28 mouse cellular contexts compared by ENCODE assay signal in genomic region chr2:167354611-167355165, GRCm38 (mm10). TPM values are rescaled to one million over a fixed set of nuclear protein-coding genes. Genes with fewer than 3 reads are reported as not detected.
DNase-seq lines count a peak whose midpoint lies in the region; ATAC-seq and TF ChIP-seq lines count a peak whose summit lies in the region.
"Had no signal": no experiment of that assay in that cellular context is flagged by ENCODE, and none has a peak within 500 bp of the region (broad histone marks: within the 10 kb centered on the region; RNA-seq: fewer than 3 reads in every experiment).

No protein-coding gene starts in this region.

- peak overlapping the region; percentile 18; the same call in 1 of the 2 replicates for H3K27ac ChIP-seq in kidney, embryonic 14.5 days (ENCODE audit: low read depth, low read length)
- peak overlapping the region; percentile 43; the same call in 1 of the 2 replicates for H3K27ac ChIP-seq in small intestine, adult 2 months (ENCODE audit: insufficient read depth, low read depth, low read length)
- H3K27ac ChIP-seq: heart, embryonic 13.5 days; hindbrain, embryonic 10.5 days; hindbrain, embryonic 15.5 days; left cerebral cortex, adult 2 months; limb, embryonic 12.5 days; midbrain, embryonic 13.5 days had no signal

- 80% methylated on average over 9 of the region's 9 CpGs for WGBS in kidney, embryonic 14.5 days
- 47% methylated on average over 9 of the region's 9 CpGs for WGBS in lung, adult 2 months
- WGBS in small intestine, adult 2 months = 80% methylated on average over 9 of the region's 9 CpGs

- H3K4me3 ChIP-seq in kidney, embryonic 14.5 days (ENCODE audit: low read length) = no peak overlapping the region
- H3K4me3 ChIP-seq in lung, adult 2 months (replicated peaks; ENCODE audit: extremely low read depth, low read depth, low read length) = no peak overlapping the region
- H3K4me3 ChIP-seq in small intestine, adult 2 months (ENCODE audit: low read depth, low read length) = no peak overlapping the region
- H3K4me3 ChIP-seq: heart, embryonic 13.5 days; hindbrain, embryonic 10.5 days; hindbrain, embryonic 15.5 days; left cerebral cortex, adult 2 months; limb, embryonic 12.5 days; megakaryocyte, embryonic 14.5 days; midbrain, embryonic 13.5 days had no signal

- no peak overlapping the region for H3K4me2 ChIP-seq in kidney, embryonic 14.5 days (replicated peaks; ENCODE audit: low read depth, low read length)
- H3K4me2 ChIP-seq: heart, embryonic 13.5 days; hindbrain, embryonic 15.5 days; limb, embryonic 12.5 days; liver, embryonic 11.5 days; midbrain, embryonic 13.5 days had no signal

- DNase-seq in kidney, postnatal 36 days = no peak
- DNase-seq in lung, postnatal 36 days = peak; percentile 58
- DNase-seq in lung, adult 2 months = no peak
- no peak for DNase-seq in adrenal gland, postnatal 10 days
- DNase-seq in yolk sac, embryonic 10.5 days (ENCODE audit: low spot score) = no peak
- DNase-seq: adrenal gland, postnatal 25 days; cerebellum, adult 11-12 months; cerebellum, adult 9-11 months; embryo, embryonic 11 days; forebrain, postnatal 0 days; heart, postnatal 10 days; kidney, postnatal 10 days; liver, postnatal 0 days; lung, postnatal 4 days; thymus, adult 18-20 months; thymus, postnatal 25 days had no signal

- ATAC-seq in kidney, embryonic 14.5 days (ENCODE audit: low FRiP score, low TSS enrichment) = no peak
- ATAC-seq: CD4-positive, CD25-positive, alpha-beta regulatory T cell, adult 4 months; forebrain, postnatal 0 days; inflammation-experienced regulatory T-cells, adult 6 months; liver, postnatal 0 days; midbrain, embryonic 13.5 days had no signal

- H3K27me3 ChIP-seq in kidney, embryonic 14.5 days (ENCODE audit: control insufficient read depth, insufficient read depth, low read length) = no peaks in the 10 kb centered on the region
- H3K27me3 ChIP-seq in small intestine, adult 2 months (ENCODE audit: control insufficient read depth, insufficient read depth, low read length) = no peaks in the 10 kb centered on the region

- H3K9ac ChIP-seq in kidney, embryonic 14.5 days (ENCODE audit: low read depth, low read length) = no peak overlapping the region
- H3K9ac ChIP-seq: forebrain, postnatal 0 days; heart, embryonic 13.5 days; hindbrain, embryonic 15.5 days; limb, embryonic 12.5 days; liver, postnatal 0 days; midbrain, embryonic 13.5 days had no signal

- no peak for TF ChIP-seq CTCF in lung, adult 2 months (IDR thresholded peaks at IDR 0.05; ENCODE audit: insufficient read depth, low read length)
- no peak for TF ChIP-seq CTCF in small intestine, adult 2 months (IDR thresholded peaks at IDR 0.05; ENCODE audit: extremely low read depth, insufficient read length, insufficient replicate concordance, low read depth, low read length)

- H3K9me3 ChIP-seq in kidney, embryonic 14.5 days (ENCODE audit: control insufficient read depth, low read length) = no peaks in the 10 kb centered on the region
- H3K9me3 ChIP-seq: heart, embryonic 13.5 days; hindbrain, embryonic 10.5 days; hindbrain, embryonic 15.5 days; limb, embryonic 12.5 days; midbrain, embryonic 13.5 days had no signal

- no peaks in the 10 kb centered on the region for H3K36me3 ChIP-seq in kidney, embryonic 14.5 days (ENCODE audit: control insufficient read depth, insufficient read depth, low read length)
- no peaks in the 10 kb centered on the region for H3K36me3 ChIP-seq in small intestine, adult 2 months (ENCODE audit: control insufficient read depth, insufficient read depth, low read length)
- H3K36me3 ChIP-seq: heart, embryonic 13.5 days; hindbrain, embryonic 10.5 days; hindbrain, embryonic 15.5 days; limb, embryonic 12.5 days; midbrain, embryonic 13.5 days had no signal

- TF ChIP-seq POLR2A in lung, adult 2 months (IDR thresholded peaks at IDR 0.05; ENCODE audit: borderline replicate concordance, extremely low read depth, low read depth, low read length) = no peak
- no peak for TF ChIP-seq POLR2A in small intestine, adult 2 months (IDR thresholded peaks at IDR 0.05; ENCODE audit: low read depth, low read length)

- H3K4me1 ChIP-seq in kidney, embryonic 14.5 days (ENCODE audit: control insufficient read depth, insufficient read depth, low read length) = peaks cover 23% of the 10 kb centered on the region
- H3K4me1 ChIP-seq in lung, adult 2 months (ENCODE audit: control insufficient read depth, insufficient read depth, low read length) = peaks cover 15% of the 10 kb centered on the region
- H3K4me1 ChIP-seq in small intestine, adult 2 months (ENCODE audit: control insufficient read depth, insufficient read depth, insufficient read length, low read length) = peaks cover 24% of the 10 kb centered on the region; the same call in 1 of the 2 replicates

RNA-seq across cellular contexts. Expression of gene B4galt5, which starts 5.7 kb away (rescaled TPM):
- 12.2 and 13.1 TPM in 2 replicates for polyA plus RNA-seq in kidney, embryonic 14.5 days (2014; fragmentation: Nextera tagmentation; extraction: Ambion mirVana)
- 17.7 and 20.5 TPM in 2 replicates for polyA plus RNA-seq in lung, adult 2 months (2012; rRNA removed)
- polyA plus RNA-seq in small intestine, adult 2 months (2012; rRNA removed) = 24.8 and 84.7 TPM in 2 replicates
- 10 to 100 TPM; 55.5 to 76.9 TPM for total RNA-seq in adrenal gland, postnatal 10 days (2021)
